Mouse (Mus musculus): ENCODE measurements around the gene Cntrob. TPM values are rescaled to one million over a fixed set of nuclear protein-coding genes. Genes with fewer than 3 reads are reported as not detected.

Cntrob gene
- polyA plus RNA-seq, 1 experiment from 2014 or later: 22.6 TPM

- WGBS: 47% methylated on average over 9 of the region's 9 CpGs
These were observed 70.4 kb downstream of the Cntrob start for GRCm38 (mm10) chr11:69253131-69253530.

GRCm38 (mm10) chr11:69251953-69252352 is 71.6 kb downstream of the Cntrob start:
- no peaks in the 10 kb centered on the region for H3K4me1 ChIP-seq (replicated peaks)
- 0 out of 2 replicates have a peak, but pooled peaks cover 4% of the 10 kb centered on the region for H3K27me3 ChIP-seq
- no peak for ATAC-seq (ENCODE audit: low FRiP score)
- no peak overlapping the region for H3K9ac ChIP-seq
- no peak overlapping the region for H3K4me3 ChIP-seq
- H3K27ac ChIP-seq: no peak overlapping the region
- WGBS: 92% methylated on average over 7 of the region's 7 CpGs
- no peaks in the 10 kb centered on the region for H3K9me3 ChIP-seq
- no peak overlapping the region for H3K4me2 ChIP-seq
- H3K36me3 ChIP-seq: no peaks in the 10 kb centered on the region

More at GRCm38 (mm10) chr11:69253131-69253530, 70.4 kb downstream of the Cntrob start:
- no peaks in the 10 kb centered on the region for H3K4me1 ChIP-seq (replicated peaks)
- 0 out of 2 replicates have a peak, but pooled peaks cover 4% of the 10 kb centered on the region for H3K27me3 ChIP-seq
- no peak for ATAC-seq (ENCODE audit: low FRiP score)
- no peaks in the 10 kb centered on the region for H3K9me3 ChIP-seq
- H3K4me3 ChIP-seq: no peak overlapping the region
- H3K9ac ChIP-seq: no peak overlapping the region
- H3K27ac ChIP-seq: no peak overlapping the region
- no peak overlapping the region for H3K4me2 ChIP-seq
- H3K36me3 ChIP-seq: no peaks in the 10 kb centered on the region

GRCm38 (mm10) chr11:69251135-69251842 is 72.3 kb downstream of the Cntrob start:
- no peak overlapping the region for H3K4me3 ChIP-seq
- no peak overlapping the region for H3K27ac ChIP-seq
- WGBS: 61% methylated on average over 14 of the region's 14 CpGs
- H3K9ac ChIP-seq: no peak overlapping the region
- H3K36me3 ChIP-seq: no peaks in the 10 kb centered on the region
- ATAC-seq (ENCODE audit: low FRiP score): no peak
- no peaks in the 10 kb centered on the region for H3K9me3 ChIP-seq
- H3K4me1 ChIP-seq (replicated peaks): no peaks in the 10 kb centered on the region
- H3K27me3 ChIP-seq: no peaks in the 10 kb centered on the region
- H3K4me2 ChIP-seq: no peak overlapping the region

GRCm38 (mm10) chr11:69250106-69250505 is 73.5 kb downstream of the Cntrob start:
- H3K9ac ChIP-seq: no peak overlapping the region
- WGBS: 81% methylated on average over 5 of the region's 5 CpGs
- no peak for ATAC-seq (ENCODE audit: low FRiP score)

More at GRCm38 (mm10) chr11:69250106-69250505, 73.5 kb downstream of the Cntrob start:
- no peak overlapping the region for H3K27ac ChIP-seq
- no peaks in the 10 kb centered on the region for H3K36me3 ChIP-seq
- no peaks in the 10 kb centered on the region for H3K27me3 ChIP-seq
- H3K4me3 ChIP-seq: no peak overlapping the region
- no peak overlapping the region for H3K4me2 ChIP-seq
- no peaks in the 10 kb centered on the region for H3K9me3 ChIP-seq
- no peaks in the 10 kb centered on the region for H3K4me1 ChIP-seq (replicated peaks)

Other genes starting within 250 kb of the Cntrob start
- 217 and 227 TPM in 2 replicates for gene Vamp2, start 235.3 kb downstream of the Cntrob start, polyA plus RNA-seq (2015; fragmentation: Nextera tagmentation; extraction: Ambion mirVana)
- gene Per1, start 228.6 kb downstream of the Cntrob start, polyA plus RNA-seq (2015; fragmentation: Nextera tagmentation; extraction: Ambion mirVana): 7.4 and 9.4 TPM in 2 replicates
- 0.26 and 0.35 TPM in 2 replicates for gene Hes7, start 203.4 kb downstream of the Cntrob start, polyA plus RNA-seq (2015; fragmentation: Nextera tagmentation; extraction: Ambion mirVana)
- 0.13 and 0.25 TPM in 2 replicates for gene 9130213A22Rik, start 201.2 kb downstream of the Cntrob start, polyA plus RNA-seq (2015; fragmentation: Nextera tagmentation; extraction: Ambion mirVana)
- 0.71 and 1.3 TPM in 2 replicates for gene Aloxe3, start 197.9 kb downstream of the Cntrob start, polyA plus RNA-seq (2015; fragmentation: Nextera tagmentation; extraction: Ambion mirVana)
- gene Alox12b, start 166.8 kb downstream of the Cntrob start, polyA plus RNA-seq (2015; fragmentation: Nextera tagmentation; extraction: Ambion mirVana): 0.29 and 0.31 TPM in 2 replicates
- gene Alox8, start 125.9 kb downstream of the Cntrob start, polyA plus RNA-seq (2015; fragmentation: Nextera tagmentation; extraction: Ambion mirVana): 0.12 and 0.16 TPM in 2 replicates
- 0.21 and 0.30 TPM in 2 replicates for gene Gucy2e, start 86.7 kb downstream of the Cntrob start, polyA plus RNA-seq (2015; fragmentation: Nextera tagmentation; extraction: Ambion mirVana)
- gene Trappc1, start 205 bp upstream of the Cntrob start, polyA plus RNA-seq (2015; fragmentation: Nextera tagmentation; extraction: Ambion mirVana): 204 and 210 TPM in 2 replicates
- gene Kcnab3, start 2.5 kb upstream of the Cntrob start, polyA plus RNA-seq (2015; fragmentation: Nextera tagmentation; extraction: Ambion mirVana): 4.2 and 5.1 TPM in 2 replicates
- 163 and 166 TPM in 2 replicates for gene Rnf227, start 16.7 kb upstream of the Cntrob start, polyA plus RNA-seq (2015; fragmentation: Nextera tagmentation; extraction: Ambion mirVana)
- gene Chd3, start 45.6 kb upstream of the Cntrob start, polyA plus RNA-seq (2015; fragmentation: Nextera tagmentation; extraction: Ambion mirVana): 92.4 and 93.5 TPM in 2 replicates
- 103 and 105 TPM in 2 replicates for gene Naa38, start 71.7 kb upstream of the Cntrob start, polyA plus RNA-seq (2015; fragmentation: Nextera tagmentation; extraction: Ambion mirVana)
- 34.9 and 35.5 TPM in 2 replicates for gene Cyb5d1, start 71.9 kb upstream of the Cntrob start, polyA plus RNA-seq (2015; fragmentation: Nextera tagmentation; extraction: Ambion mirVana)
- gene Tmem88, start 74.5 kb upstream of the Cntrob start, polyA plus RNA-seq (2015; fragmentation: Nextera tagmentation; extraction: Ambion mirVana): 7.1 and 8.7 TPM in 2 replicates
- gene Kdm6b, start 89.9 kb upstream of the Cntrob start, polyA plus RNA-seq (2015; fragmentation: Nextera tagmentation; extraction: Ambion mirVana): 50.6 and 51.3 TPM in 2 replicates
- 2.1 and 2.7 TPM in 2 replicates for gene Dnah2, start 225.3 kb upstream of the Cntrob start, polyA plus RNA-seq (2015; fragmentation: Nextera tagmentation; extraction: Ambion mirVana)
- gene Efnb3, start 236.4 kb upstream of the Cntrob start, polyA plus RNA-seq (2015; fragmentation: Nextera tagmentation; extraction: Ambion mirVana): 90.1 and 92.0 TPM in 2 replicates